Mouse (Mus musculus) heart, embryonic 16.5 days (tissue): ENCODE results near the gene Tmed1. TPM values are rescaled to one million over a fixed set of nuclear protein-coding genes. Genes with fewer than 3 reads are reported as not detected.
A peak's percentile ranks its signal among the peaks of the same experiment; 100 is the strongest.
"Not testable (repeated sequence)": the region's sequence is repeated elsewhere in the genome, so short reads cannot be mapped to it uniquely, and the experiment has no call there.

Source experiments
- ATAC-seq: fragments of 200-750 bp; cut with Nextera tagmentation; replicated peaks from 2 replicates; pipeline ENCODE4 v1.8.0; 2017; ENCODE audit warnings: moderate number of reproducible peaks; ENCODE audit not compliant: insufficient read depth, low FRiP score; ENCODE audit errors: extremely low read depth
- H3K27ac ChIP-seq: fragments of 300-500 bp; sonication (generic); 2 replicates; pipeline ENCODE4 v1.5.1; 2014; ENCODE audit warnings: mild to moderate bottlenecking, low read length, control low read depth, moderate library complexity
- H3K27me3 ChIP-seq: fragments of 300-500 bp; sonication (generic); 2 replicates; pipeline ENCODE4 v1.6.1; 2014; ENCODE audit warnings: low read length, mixed read lengths; ENCODE audit not compliant: control insufficient read depth, insufficient read depth
- H3K36me3 ChIP-seq: fragments of 300-500 bp; sonication (generic); 2 replicates; pipeline ENCODE4 v1.6.1; 2014; ENCODE audit not compliant: control insufficient read depth, insufficient read depth
- H3K4me1 ChIP-seq: fragments of 300-500 bp; sonication (generic); 2 replicates; pipeline ENCODE4 v1.6.1; 2014; ENCODE audit warnings: low read length, mixed read lengths; ENCODE audit not compliant: control insufficient read depth, insufficient read depth
- H3K4me2 ChIP-seq: fragments of 300-500 bp; sonication (generic); 2 replicates; pipeline ENCODE4 v1.6.1; 2014; ENCODE audit warnings: low read depth, mild to moderate bottlenecking, control low read depth, low read length
- H3K4me3 ChIP-seq: fragments of 300-500 bp; sonication (generic); 2 replicates; pipeline ENCODE4 v1.5.1; 2014; ENCODE audit warnings: mild to moderate bottlenecking, control low read depth, low read length
- H3K9ac ChIP-seq: fragments of 300-500 bp; sonication (generic); 2 replicates; pipeline ENCODE4 v1.6.1; 2014; ENCODE audit warnings: low read length, control low read depth
- H3K9me3 ChIP-seq: fragments of 300-500 bp; sonication (generic); replicated peaks from 2 replicates; pipeline ENCODE4 v1.6.1; 2016; ENCODE audit warnings: low read length; ENCODE audit not compliant: control insufficient read depth
- WGBS: fragments of 180-500 bp; shearing (Covaris S2); extraction: QIAGEN DNeasy Blood & Tissue Kit; methylation state at CpG from one replicate; pipeline ENCODE4 v1.1.7; 2014; 5-methylcytosine and 5-hydroxymethylcytosine counted together
- polyA plus RNA-seq: library from polyadenylated mRNA; unstranded; fragments of >200 nt; fragmentation: Nextera tagmentation; extraction: Ambion mirVana; gene quantifications from 2 replicates; pipeline ENCODE4 v1.2.1, GENCODE M21; 2015

The Tmed1 gene
- polyA plus RNA-seq, 1 experiment from 2014 or later, result 81.2 TPM

GRCm38 (mm10) chr9:21547075-21547941, 37.3 kb upstream of the Tmed1 start:
- WGBS, result under 1% methylated on average over 56 of the region's 66 CpGs
- peak overlapping the region; percentile 96 for H3K9ac ChIP-seq
- ATAC-seq, result peak; percentile 5
- H3K36me3 ChIP-seq, result no peaks in the 10 kb centered on the region
- peak overlapping the region; percentile 80 for H3K4me3 ChIP-seq
- H3K27ac ChIP-seq, result peak overlapping the region; percentile 97
- H3K27me3 ChIP-seq, result no peaks in the 10 kb centered on the region
- peak overlapping the region; percentile 71 for H3K4me2 ChIP-seq
- H3K4me1 ChIP-seq, result peaks cover 13% of the 10 kb centered on the region
- H3K9me3 ChIP-seq, result no peaks in the 10 kb centered on the region

GRCm38 (mm10) chr9:21546789-21547074, 36.7 kb upstream of the Tmed1 start, which contains the start of gene Carm1:
Carm1 (plus strand) TSS chr9:21546894.
- Histone ChIP-seq H3K4me2 (peak within 1 kb of the TSS; percentile 71), H3K4me1 (peaks cover 13% of the 10 kb centered on the region), H3K27ac (peak within 1 kb of the TSS; percentile 97), H3K9ac (peak within 1 kb of the TSS; percentile 96), H3K27me3 (no peaks in the 10 kb centered on the region), H3K36me3 (no peaks in the 10 kb centered on the region), H3K9me3 (no peaks in the 10 kb centered on the region), H3K4me3 (peak within 1 kb of the TSS; percentile 80)
- ATAC-seq, result no peak
- under 1% methylated on average over 33 of the region's 52 CpGs for WGBS

GRCm38 (mm10) chr9:21545916-21546788, 36.1 kb upstream of the Tmed1 start:
- under 1% methylated on average over 67 of the region's 67 CpGs for WGBS
- peak overlapping the region; percentile 97 for H3K27ac ChIP-seq
- no peaks in the 10 kb centered on the region for H3K36me3 ChIP-seq
- H3K9me3 ChIP-seq, result no peaks in the 10 kb centered on the region
- no peaks in the 10 kb centered on the region for H3K27me3 ChIP-seq
- H3K4me2 ChIP-seq, result peak overlapping the region; percentile 71
- H3K4me3 ChIP-seq, result peak overlapping the region; percentile 80
- peak; percentile 93 for ATAC-seq
- H3K4me1 ChIP-seq, result peaks cover 13% of the 10 kb centered on the region
- H3K9ac ChIP-seq, result peak overlapping the region; percentile 74

- Histone ChIP-seq H3K9ac (peak overlapping the region; percentile 74), H3K4me3 (peak overlapping the region; percentile 80), H3K4me1 (peaks cover 13% of the 10 kb centered on the region), H3K36me3 (no peaks in the 10 kb centered on the region), H3K27ac (peak overlapping the region; percentile 89), H3K27me3 (no peaks in the 10 kb centered on the region), H3K4me2 (peak overlapping the region; percentile 71), H3K9me3 (no peaks in the 10 kb centered on the region)
- WGBS, result 16% methylated on average over 9 of the region's 9 CpGs
- ATAC-seq, result peak; percentile 21
Measured at GRCm38 (mm10) chr9:21545351-21545915, 35.4 kb upstream of the Tmed1 start.

GRCm38 (mm10) chr9:21542001-21542400, 31.9 kb upstream of the Tmed1 start:
- H3K27ac ChIP-seq, H3K36me3 ChIP-seq, H3K4me3 ChIP-seq, ATAC-seq, H3K27me3 ChIP-seq, H3K9ac ChIP-seq, H3K9me3 ChIP-seq, H3K4me2 ChIP-seq: not testable (repeated sequence)
- H3K4me1 ChIP-seq, result peaks cover 10% of the 10 kb centered on the region
- 81% methylated on average over 2 of the region's 2 CpGs for WGBS

GRCm38 (mm10) chr9:21539981-21540753, 30.1 kb upstream of the Tmed1 start:
- Histone ChIP-seq H3K36me3 (no peaks in the 10 kb centered on the region), H3K4me2 (no peak overlapping the region), H3K9me3 (no peaks in the 10 kb centered on the region), H3K9ac (no peak overlapping the region), H3K27ac (no peak overlapping the region), H3K4me1 (peaks cover 4% of the 10 kb centered on the region), H3K27me3 (no peaks in the 10 kb centered on the region), H3K4me3 (no peak overlapping the region)
- ATAC-seq, result no peak
- 62% methylated on average over 7 of the region's 7 CpGs for WGBS

- 71% methylated on average over 4 of the region's 4 CpGs for WGBS
- no peak overlapping the region for H3K27ac ChIP-seq
- no peak overlapping the region for H3K4me3 ChIP-seq
- H3K27me3 ChIP-seq, result no peaks in the 10 kb centered on the region
- H3K4me2 ChIP-seq, result no peak overlapping the region
- H3K4me1 ChIP-seq, result peaks cover 3% of the 10 kb centered on the region; the same call in 1 of the 2 replicates
- no peaks in the 10 kb centered on the region for H3K36me3 ChIP-seq
- H3K9ac ChIP-seq, result no peak overlapping the region
- H3K9me3 ChIP-seq, result peaks cover 2% of the 10 kb centered on the region; the same call in 1 of the 2 replicates
- ATAC-seq, result no peak
Measured at GRCm38 (mm10) chr9:21537009-21537408, 27.0 kb upstream of the Tmed1 start.

- Histone ChIP-seq H3K9ac (no peak overlapping the region), H3K27me3 (no peaks in the 10 kb centered on the region), H3K27ac (no peak overlapping the region), H3K4me1 (peaks cover 3% of the 10 kb centered on the region; the same call in 1 of the 2 replicates), H3K36me3 (no peaks in the 10 kb centered on the region), H3K9me3 (peaks cover 2% of the 10 kb centered on the region; the same call in 1 of the 2 replicates), H3K4me3 (no peak overlapping the region), H3K4me2 (no peak overlapping the region)
- ATAC-seq, result no peak
- 92% methylated on average over 14 of the region's 14 CpGs for WGBS
Measured at GRCm38 (mm10) chr9:21536501-21536900, 26.4 kb upstream of the Tmed1 start.
